Mouse (Mus musculus) thymus, adult 2 months (tissue): ENCODE measurements around the gene Bik.

Experiments
- CTCF ChIP-seq: fragments of 200-500 bp; IDR thresholded peaks from 2 replicates; pipeline ENCODE4 v1.5.1; 2012; ENCODE audit warnings: mild to moderate bottlenecking, control low read depth, low read length, moderate library complexity, borderline replicate concordance; ENCODE audit not compliant: control insufficient read depth, poor library complexity, insufficient read depth; ENCODE audit errors: extremely low read depth
- POLR2A ChIP-seq: fragments of 200-500 bp; IDR thresholded peaks from 2 replicates; pipeline ENCODE4 v1.6.1; 2012; ENCODE audit warnings: mild to moderate bottlenecking, low read length, control low read depth, moderate library complexity; ENCODE audit not compliant: control insufficient read depth, poor library complexity, insufficient read depth; ENCODE audit errors: extremely low read depth

- no peak for TF ChIP-seq POLR2A
- TF ChIP-seq CTCF, result no peak
Measured at GRCm38 (mm10) chr15:83482645-83483224, 43.9 kb upstream of the Bik start.
